Mouse (Mus musculus) kidney, postnatal 4 days (tissue): ENCODE data around the gene Zfp704.

Experiments
- DNase-seq, 2 experiments: peaks; one replicate each; pipeline ENCODE4 v3.0.0; 2021; ENCODE audit warnings: mixed read lengths in 2 of 2

Gene Zfp704

DNA sequence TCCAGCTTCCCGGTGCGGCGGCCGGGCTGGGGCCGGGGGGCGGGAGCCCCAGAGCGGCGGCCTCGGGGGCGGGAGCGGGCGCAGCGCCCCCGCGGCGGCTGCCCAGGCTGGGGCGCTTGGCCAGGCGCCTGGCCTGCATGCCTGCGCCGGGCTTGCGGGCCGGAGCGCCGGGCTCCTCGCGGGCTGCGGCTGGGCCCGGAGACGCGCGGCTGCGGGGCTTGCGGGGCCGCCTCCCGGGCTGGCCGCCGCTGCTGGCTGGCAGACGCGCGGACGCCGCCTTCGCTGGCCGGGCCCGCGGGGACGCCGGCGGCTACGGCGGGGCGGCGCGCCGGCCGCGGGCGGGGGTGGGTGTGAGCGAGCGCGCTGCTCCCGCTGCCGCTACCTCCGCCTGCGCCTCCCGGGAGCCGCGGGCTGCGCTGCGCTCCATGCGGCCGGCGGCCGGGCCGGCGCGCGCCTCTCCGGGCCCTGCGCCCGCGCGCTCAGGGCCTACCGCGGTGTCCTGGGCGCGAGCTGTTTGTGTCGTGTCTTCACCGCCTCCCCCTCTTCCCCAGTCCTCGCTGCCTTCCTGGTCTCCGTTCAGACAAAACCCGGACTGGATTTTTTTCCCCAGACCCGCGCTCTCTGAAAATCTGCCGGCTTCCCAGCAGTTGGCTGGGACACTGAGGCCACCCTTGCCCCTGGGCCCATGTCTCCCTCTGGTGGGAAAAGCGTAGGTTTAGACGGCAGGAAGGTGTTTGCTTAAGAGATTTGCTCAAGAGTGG, at the start of gene Zfp704:
Gene Zfp704 (minus strand): TSS at position 505 of the 761 bp plus-strand sequence.
- DNase-seq: peak; percentile 87 to 93

DNA sequence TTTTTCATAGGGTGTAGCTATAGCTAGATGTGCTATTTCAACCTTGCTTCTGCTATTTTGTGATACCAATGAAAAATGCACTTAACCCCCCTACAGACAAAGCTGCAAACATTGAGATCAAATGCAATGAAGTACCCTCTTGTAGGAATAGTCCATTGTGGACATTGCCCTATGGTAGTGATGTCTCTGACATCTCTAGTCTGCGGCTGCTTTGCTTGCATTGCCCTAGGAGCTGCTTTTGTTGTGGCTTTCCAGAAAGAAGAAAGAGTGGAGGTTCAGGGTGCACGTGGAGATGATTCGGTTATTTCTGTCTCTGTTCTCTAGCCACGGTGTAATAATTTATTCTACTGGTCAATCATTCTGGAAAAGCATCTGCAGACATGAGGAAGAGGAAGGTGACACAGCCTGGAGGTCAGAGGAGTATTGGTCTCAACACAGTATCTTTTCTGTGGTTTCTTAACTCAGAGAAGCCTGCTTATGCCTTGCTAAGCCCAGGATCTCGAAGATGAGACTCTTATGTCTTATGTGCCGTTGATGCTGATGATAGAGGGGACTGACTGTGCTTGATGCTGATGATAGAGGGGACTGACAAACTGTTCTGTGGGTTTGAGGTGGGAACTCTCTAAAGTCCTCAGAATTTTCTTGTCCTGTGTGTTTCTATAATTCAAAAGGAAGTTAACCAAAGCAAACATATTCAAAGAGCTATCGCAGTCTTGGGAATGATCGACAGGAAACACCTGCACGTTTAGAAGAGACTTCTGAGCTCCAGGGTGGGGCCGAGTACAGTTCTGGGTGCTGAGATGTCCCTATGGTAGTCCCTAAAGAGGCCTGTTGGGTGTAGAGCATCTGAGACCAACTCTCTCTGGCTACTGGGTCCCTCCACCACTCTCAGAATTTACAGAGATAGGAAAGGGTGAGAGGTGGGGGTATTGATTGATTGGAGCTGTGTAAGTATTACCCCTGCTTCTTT, 23.4 kb upstream of the Zfp704 start:
- no peak for DNase-seq

DNA sequence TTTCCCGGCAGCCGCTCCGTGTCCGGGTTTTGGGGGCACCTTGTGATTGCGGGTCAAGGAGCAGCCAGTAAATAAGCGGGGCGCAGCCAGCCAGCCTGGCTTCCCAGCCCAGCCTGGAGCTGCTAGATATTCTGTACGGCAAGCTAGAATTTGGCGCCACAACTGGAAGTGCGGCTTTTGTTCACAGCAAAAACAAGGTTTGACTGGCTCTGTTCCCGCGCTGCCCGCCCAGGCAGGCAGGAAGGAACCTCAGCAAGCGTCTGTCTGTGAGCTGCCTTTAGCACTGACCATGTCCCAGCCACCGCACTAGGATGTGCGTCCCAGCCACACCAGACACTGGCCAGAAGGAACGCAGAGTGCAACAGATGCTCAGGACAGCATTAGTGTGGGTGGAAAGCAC, 20.1 kb upstream of the Zfp704 start:
- peak; percentile 53 to 69 for DNase-seq

DNA sequence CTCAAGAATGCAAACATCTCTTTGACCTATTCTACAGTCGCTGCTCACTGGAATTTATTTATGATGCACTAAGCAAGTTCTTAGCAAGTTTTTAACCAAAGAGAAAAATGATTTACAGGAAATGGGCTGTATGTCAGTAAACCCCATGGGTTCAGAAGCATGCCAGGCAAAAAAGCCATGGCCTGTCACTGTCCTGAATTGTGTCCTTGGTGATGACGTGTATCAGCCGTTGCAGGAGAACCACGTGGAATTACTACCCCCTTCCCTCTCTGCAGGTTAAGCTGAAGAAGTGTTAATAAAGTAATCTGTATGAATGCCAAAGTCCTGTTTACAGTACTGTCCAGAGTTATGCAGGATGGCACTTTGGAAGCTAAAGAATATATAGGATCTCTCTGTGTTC, 18.2 kb upstream of the Zfp704 start:
- DNase-seq: no peak

DNA sequence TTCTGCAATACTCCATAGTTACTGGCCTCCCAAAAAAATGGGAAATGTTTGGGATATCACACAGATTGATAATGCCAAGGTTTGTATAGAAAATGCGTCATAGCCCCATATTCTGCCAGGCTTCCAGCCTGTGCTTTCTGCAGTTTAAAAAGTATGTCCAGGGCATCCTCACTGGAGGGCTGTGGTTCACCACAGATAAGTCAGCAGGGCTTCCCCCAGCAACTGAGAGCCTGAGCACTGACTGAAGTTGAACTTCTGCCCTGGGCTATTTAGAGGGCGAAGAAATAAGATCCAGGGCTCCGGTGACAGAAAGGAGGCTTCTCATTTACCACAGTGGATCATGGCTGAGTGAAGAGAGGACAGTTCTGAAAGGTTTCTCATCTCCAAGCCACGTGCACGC, 16.3 kb upstream of the Zfp704 start:
- no peak for DNase-seq

DNA sequence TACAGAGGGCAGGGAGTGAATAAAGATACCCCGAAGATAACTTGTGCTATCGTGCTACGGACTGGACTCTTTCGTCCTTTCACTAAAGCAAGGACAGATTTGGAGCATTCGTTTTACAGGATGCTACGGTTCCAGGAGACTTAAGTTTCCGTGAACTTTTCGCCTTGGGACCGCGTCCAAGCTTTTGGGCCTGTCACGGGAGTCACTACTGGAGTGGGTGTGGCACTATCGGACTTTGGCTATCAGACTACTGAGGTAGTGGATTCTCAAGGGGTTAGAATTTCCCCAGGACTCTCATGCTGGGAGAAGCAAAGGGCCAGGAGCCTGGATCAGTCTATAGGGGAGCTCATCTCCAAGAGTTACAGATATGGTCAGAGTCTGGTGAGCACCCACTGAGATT, 10.7 kb upstream of the Zfp704 start:
- no peak for DNase-seq

DNA sequence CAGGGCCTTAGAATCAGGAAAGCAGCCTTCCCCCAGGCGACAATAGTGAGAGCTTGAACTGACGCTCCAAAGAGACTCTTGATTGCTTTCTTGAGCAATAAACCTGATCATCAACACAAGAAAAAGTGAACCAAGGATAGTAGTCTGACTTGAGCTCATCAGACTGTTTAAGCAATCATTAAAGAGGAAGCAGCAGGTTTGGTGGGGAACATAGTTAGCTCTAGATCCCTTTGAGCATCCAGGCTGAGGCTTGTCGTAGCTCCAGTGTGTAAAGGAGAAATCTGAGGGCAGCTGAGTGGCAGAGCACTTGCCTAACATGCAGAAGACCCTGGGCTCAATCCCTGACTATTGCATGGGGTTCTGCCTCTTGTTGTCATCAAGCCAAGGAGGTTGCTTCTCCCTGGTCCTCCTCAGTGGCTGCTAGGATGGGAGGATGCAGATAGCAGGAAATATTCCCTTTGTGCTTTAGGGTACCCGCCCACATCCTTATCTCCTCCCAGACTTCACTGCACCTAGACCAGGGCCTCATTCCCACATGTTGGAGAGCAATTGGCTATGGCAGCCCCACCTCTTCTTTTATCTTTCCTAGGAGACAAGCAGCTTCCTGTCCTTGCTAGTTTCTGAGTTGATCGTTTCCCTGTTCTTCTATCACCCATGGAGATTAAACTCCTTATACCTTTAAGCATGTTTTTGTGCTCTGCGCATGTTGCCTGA, 9.8 kb upstream of the Zfp704 start:
- DNase-seq: no peak

DNA sequence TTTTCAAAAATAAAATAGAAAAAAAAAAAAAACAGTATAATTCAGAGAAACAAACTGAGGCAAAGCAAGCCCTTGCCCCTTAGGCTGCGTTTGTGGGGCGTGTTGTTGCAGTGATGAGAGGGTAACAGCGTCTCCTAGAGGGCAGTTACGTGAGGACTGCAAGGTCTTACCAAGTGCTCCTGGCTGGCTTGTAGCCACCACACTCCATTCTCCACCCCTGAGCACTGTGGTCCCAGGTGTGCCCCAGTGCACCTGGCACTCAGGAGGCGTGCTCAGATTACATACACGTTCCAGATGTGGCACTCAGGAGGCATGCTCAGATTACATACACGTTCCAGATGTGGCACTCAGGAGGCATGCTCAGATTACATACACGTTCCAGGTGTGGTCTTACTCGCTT, 7.2 kb upstream of the Zfp704 start:
- no peak for DNase-seq

DNA sequence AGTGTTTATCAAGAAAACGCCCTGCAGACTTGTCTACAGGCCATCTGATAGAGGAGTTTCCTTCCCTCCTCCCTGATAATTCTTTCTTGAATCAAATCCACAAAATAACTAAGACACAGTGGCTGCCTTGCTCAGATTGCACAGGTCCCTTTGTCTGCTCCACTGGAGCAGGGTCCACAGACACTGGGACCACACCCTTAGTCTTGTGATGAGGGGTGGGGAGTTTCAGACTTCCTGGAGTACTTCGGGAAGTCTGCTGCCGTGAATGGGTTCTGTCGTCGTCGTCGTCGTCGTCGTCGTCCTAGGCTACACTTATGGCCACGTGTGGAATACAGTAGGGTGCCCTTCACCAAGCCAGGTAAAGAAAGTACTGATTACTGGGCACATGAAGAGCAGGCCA, 4.8 kb upstream of the Zfp704 start:
- DNase-seq: no peak

DNA sequence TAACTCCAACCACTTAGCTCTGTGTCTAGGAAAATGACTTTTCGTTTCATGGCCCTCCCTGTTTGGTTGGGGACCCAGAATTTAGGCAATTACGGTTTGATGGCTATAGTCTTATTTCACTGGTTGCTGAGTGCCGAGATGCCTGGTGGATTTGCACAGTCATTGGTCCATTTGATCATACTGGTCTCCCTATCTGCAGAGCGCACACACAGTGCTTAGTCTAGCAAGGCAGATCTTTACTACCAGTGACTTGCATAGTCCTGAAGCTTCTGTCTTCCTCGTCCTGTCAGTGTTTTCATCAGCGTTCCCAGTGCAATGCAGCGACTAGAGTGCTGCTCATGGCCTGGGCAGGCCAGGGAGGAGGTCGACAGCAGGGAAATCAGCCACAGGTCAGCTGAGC, 4.1 kb upstream of the Zfp704 start:
- no peak for DNase-seq

DNA sequence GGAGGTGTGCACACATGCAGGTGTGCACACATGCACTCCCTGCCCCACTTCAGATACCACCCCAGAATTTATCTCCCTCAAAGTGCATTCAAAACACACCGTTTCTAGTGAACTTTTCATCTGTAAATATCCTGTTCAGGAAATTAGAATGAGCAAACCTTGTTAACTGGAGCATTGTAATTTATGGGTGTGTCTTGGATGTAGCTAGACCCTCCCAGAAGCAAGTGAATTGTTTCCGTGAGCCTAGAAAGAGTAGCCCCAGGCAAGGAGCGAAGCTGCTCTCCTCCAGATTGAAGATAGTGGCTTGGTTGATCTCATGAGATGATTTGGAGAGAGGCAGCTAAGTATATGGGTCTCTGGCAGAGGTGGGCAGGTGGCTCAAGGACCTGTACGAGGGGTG, 1.3 kb upstream of the Zfp704 start:
- no peak for DNase-seq

DNA sequence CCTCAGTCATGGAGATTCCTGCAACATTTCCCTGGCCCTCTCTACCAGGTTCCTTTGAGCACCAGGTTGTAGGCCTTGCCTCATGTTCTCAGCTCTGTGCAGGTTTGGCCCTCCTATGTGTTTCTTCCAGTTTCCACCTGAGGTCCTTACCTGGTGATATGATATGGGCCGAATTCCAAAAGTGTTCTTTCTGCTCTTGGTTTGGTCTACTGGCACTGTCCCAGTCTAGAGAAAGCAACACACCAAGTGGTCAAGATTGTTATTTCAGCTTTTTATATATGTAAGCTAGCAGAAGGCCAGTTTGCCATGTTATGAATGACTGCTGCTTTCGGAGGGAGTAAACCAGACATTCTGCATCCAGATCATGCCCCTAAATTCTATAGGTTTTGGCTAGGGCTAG, 541 bp upstream of the Zfp704 start:
- no peak for DNase-seq

DNA sequence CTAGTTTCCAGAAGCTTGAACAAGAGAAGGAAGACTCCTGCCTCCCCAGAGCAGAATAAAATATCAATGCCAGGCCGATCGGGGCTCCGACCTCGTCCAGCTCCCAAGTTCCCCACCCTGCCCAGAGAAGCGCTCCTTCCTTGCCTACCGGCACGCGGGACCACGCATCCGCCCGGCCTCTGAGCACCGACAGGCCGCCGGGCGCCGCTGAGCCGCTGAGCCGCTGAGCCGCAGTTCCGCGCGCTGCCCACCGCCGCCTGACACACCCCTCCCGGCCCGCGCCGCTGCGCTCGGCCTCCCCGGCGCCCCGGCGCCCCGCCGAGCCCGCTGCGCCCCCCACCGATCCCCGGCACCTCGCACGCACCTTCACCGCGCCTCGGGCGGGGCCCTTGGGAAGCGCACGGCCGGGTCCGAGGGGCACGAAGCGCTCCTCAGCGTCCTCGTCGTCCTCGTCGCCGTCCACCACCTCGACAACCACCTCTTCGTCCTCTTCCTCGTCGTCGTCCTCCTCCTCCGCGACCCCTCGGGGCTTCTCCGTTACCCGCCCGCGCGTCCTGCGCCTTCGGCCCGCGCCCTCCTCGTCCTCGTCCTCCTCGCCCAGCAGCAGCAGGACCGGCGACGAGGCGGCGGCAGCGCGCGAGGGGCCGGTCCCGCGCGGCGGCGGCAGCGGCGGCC, 842 bp downstream of the Zfp704 start:
- DNase-seq: peak; percentile 71 to 80

DNA sequence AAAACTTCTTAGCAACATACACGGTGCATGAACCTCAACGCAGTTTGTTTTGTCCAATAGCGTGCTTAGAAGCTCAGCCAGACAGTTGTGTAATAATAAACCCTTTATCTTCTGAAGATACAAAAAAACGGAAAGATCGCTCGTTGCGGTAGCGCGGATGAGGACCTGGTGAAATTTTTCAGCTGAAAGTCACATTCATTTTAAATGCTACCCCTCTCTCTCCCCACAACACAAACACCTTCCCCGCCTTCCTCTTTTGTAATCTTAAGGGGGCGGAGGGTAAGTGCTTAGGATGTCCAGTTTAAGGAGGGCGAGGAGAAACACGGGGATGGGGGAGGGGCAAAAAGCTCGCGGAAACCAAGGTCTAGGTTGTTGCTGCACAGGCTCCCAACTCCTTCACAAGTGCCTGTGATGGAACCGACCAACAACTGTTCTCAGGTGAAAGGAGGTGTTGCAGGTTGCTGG, 1.4 kb downstream of the Zfp704 start:
- DNase-seq: peak; percentile 70 to 78

DNA sequence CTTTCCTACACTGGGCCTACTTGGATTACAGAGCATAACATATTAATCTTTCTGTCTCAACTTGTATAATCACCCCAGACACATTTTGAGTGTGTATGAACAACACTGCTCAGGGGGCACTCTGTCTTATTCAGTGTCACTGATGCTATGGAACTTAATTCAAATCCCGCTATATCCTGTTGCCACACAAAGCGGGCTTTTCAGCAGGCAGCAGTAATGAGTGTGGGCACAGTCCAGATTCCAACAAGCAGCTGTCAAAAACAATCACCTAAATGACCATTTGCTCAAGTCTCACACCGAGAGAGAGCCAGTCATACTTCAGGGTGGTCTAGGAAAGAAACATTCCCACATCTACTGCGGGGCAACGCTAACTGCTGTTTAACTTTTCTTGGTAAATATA, 2.2 kb downstream of the Zfp704 start:
- DNase-seq: no peak

DNA sequence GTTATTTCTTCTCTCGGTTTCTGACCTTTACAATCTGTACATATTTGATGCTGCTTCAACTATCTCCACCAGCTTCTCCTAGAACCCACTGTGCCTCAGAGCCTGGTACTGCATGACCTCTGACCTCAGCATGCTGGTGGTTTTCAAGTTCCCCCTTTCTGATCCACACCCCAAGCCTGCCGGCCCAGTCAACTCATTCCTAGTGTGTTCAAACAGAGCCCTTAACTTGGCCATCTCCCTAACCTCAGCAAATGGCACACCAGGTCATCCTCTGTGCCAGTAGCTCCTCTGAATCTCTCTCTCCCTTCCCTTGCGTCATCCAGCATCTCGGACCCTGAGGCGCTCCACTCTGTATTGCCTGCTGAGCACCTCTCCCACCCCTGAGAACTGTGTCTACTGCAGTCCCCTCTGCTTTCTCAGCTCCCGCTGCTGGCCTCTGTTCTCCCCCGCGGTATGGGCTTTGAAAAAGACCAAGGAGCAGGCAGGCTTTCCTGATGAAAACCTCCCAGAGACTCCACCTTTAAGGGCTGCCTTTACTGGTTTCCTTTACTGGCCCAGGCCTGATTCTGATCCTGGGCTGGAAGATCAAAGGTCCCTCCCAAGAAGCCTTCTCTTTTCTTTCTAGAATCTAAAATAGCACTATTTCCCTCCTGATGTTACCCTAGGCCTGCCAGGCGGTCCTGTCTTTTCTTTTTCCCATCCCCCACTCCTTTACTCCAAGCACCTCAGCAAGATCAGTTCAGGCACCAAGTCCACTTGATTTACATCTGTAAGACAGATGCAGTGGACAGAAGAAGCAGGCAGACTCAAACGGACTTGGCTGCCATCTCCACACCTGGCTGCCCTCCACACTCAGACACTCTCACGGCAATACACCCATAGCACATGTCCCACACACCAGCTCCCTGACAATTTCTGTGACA, 3.8 kb downstream of the Zfp704 start:
- DNase-seq: no peak

DNA sequence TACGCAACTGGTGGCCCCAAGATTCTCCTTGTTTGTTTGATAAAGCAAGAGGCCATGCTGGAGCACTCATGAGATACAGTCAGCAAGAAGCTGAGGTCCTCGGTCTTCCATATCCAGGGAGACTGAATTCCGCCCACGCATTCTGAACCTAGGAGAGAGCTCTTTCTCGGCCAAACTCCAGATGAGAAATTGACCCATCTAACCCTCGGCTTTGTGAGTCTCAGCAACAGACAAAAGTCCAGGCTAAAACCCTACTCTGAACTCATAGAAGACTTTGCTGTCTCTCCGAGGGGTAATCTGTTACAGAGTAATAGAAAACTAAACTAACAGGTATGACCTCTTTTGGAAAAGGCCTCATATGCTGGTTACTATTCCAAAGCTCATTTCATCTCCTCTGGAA, 4.9 kb downstream of the Zfp704 start:
- DNase-seq: no peak

DNA sequence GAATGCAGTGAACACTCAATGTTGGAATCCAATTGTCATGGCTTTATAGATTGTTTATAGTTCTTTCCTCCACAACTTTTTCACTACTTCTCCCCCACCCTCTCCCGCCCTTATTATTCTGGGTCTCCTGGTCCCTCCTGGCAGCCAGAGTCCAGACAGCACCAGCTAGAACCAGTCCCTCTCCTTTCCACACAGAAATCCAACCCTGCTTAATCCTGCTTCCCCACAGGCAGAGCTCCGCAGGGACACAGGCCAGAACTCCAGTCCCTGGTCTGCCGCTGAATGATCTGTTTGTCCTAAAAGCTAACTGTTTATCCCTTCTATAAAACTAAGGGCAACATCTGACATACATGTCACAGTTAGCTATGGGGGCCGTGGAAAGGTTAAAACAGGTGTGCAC, 6.0 kb downstream of the Zfp704 start:
- no peak for DNase-seq

DNA sequence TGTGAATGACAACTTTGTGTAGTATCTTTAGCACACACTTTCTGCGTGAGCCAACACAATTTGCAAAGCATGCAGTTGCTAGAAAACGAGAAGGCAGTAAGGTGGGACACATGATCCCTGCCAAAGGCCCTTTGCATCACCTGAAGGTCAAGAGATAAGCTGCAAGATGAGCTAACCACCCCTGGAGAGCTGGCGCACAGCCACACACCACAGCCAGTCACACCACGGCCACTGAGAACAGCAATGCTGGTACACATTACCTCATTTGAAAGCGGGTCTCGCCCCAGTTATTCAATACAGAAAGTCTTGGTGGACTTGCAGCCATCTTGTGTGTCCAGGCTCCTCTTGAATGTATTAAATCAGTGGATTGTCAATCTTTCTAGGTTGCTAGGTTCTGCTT, 9.3 kb downstream of the Zfp704 start:
- no peak for DNase-seq

DNA sequence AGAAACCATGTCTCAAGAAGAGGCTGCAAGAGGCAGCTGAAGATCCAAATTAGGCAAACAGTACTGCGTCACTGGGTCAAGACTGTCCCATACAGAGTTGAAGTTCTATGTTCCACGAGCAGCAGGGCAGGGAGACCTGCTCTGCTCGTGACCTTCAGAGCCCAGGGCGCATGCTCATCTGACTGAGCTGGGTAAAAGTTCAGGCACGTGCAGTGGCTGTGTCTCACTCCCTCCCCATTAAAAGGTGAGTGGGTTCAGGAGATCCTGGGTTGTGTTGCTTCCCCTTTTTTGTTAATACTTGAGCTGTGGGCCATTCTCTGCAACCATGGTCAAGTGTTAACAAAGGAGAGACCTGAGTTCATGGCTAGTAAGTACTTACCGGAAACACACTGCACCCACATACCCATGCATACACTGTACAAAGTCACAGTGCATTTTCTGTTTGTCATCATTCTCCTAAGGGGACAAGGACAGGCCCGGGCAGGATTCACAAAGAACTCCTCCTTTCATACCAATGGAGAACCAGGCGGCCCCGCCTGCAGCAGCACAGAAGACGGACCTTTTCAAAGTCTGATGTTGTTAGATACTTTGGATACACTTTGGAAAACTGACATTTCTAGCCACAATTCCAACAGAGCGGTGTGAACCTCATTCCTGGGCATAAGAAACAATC, 10.0 kb downstream of the Zfp704 start:
- DNase-seq: peak; percentile 40 to 60

DNA sequence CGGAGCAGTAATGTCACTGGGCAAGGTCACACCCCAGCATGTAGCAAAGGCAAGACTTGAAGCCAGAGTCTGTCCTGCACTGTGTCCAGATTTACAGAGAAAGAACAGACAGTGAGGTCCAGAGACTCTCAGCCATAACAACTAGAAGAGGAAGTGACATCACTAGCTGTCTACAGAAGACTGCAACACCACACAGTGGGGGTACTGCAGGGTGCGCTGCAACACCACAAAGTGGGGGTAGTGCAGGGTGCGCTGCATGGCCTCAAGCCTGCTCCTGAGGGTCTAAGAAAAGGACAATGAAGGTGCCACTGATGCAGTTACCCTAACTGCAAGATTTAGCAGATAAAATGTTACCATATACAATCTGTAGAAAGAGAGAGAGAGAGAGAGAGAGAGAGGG, 11.8 kb downstream of the Zfp704 start:
- DNase-seq: no peak
